Mouse (Mus musculus) midbrain, embryonic 16.5 days (tissue): Measurements from ENCODE around the gene Gm12166. TPM values are rescaled to one million over a fixed set of nuclear protein-coding genes. Genes with fewer than 3 reads are reported as not detected.

ENCODE experiments used
- ATAC-seq: fragments of 200-750 bp; cut with Nextera tagmentation; 2 replicates; pipeline ENCODE4 v1.8.0; 2017; ENCODE audit warnings: moderate TSS enrichment
- H3K27ac ChIP-seq: fragments of 300-500 bp; sonication (generic); 2 replicates; pipeline ENCODE4 v1.5.1; 2014; ENCODE audit warnings: mild to moderate bottlenecking, low read length, mixed read lengths
- H3K27me3 ChIP-seq: fragments of 300-500 bp; sonication (generic); 2 replicates; pipeline ENCODE4 v1.6.1; 2014; ENCODE audit warnings: low read depth, low read length, mixed read lengths; ENCODE audit not compliant: control insufficient read depth, insufficient read depth
- H3K36me3 ChIP-seq: fragments of 300-500 bp; sonication (generic); 2 replicates; pipeline ENCODE4 v1.6.1; 2014; ENCODE audit warnings: mild to moderate bottlenecking, low read length, moderate library complexity, mixed read lengths; ENCODE audit not compliant: control insufficient read depth, insufficient read depth
- H3K4me1 ChIP-seq: fragments of 300-500 bp; sonication (generic); 2 replicates; pipeline ENCODE4 v1.6.1; 2014; ENCODE audit warnings: mild to moderate bottlenecking, low read length, mixed read lengths; ENCODE audit not compliant: control insufficient read depth, insufficient read depth
- H3K4me2 ChIP-seq: fragments of 300-500 bp; sonication (generic); 2 replicates; pipeline ENCODE4 v1.6.1; 2014; ENCODE audit warnings: mild to moderate bottlenecking, low read length, mixed read lengths
- H3K4me3 ChIP-seq: fragments of 300-500 bp; sonication (generic); 2 replicates; pipeline ENCODE4 v1.5.1; 2014; ENCODE audit warnings: low read depth, mild to moderate bottlenecking, low read length, moderate library complexity, mixed read lengths
- H3K9ac ChIP-seq: fragments of 300-500 bp; sonication (generic); 2 replicates; pipeline ENCODE4 v1.6.1; 2014; ENCODE audit warnings: low read depth, low read length, mixed read lengths
- H3K9me3 ChIP-seq: fragments of 300-500 bp; sonication (generic); replicated peaks from 2 replicates; pipeline ENCODE4 v1.6.1; 2014; ENCODE audit warnings: mild to moderate bottlenecking, low read length, mixed read lengths; ENCODE audit not compliant: control insufficient read depth, poor library complexity, severe bottlenecking
- WGBS: fragments of 180-500 bp; shearing (Covaris S2); extraction: QIAGEN DNeasy Blood & Tissue Kit; methylation state at CpG from one replicate; pipeline ENCODE4 v1.1.7; 2014; 5-methylcytosine and 5-hydroxymethylcytosine counted together
- polyA plus RNA-seq: library from polyadenylated mRNA; unstranded; fragments of >200 nt; fragmentation: Nextera tagmentation; extraction: Ambion mirVana; gene quantifications from 2 replicates; pipeline ENCODE4 v1.2.1, GENCODE M21; 2015

The Gm12166 gene
- polyA plus RNA-seq, 1 experiment from 2014 or later, result 4.7 TPM

DNA sequence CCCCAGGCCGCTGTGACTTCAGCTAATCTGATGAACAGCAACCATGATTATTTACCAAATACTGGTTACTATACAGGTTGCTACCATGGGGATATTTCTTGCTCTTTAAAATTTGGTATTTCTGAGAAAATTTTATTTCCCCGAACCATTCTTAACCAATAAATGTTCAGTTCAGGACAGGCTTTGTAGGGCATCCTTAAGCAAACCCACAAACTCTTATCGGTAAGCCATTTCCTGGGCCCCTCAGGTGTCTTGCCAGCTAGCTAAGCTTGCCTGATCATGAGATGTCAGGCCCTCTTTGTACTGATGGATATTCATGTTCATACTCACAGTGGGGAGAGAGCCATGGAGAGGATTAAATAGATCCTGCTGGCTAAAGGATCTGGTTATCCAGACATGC lies 34.3 kb upstream of the Gm12166 start:
- no peak for ATAC-seq
- H3K9ac ChIP-seq, result no peak overlapping the region
- 0 out of 2 replicates have a peak, but pooled peaks cover 2% of the 10 kb centered on the region for H3K4me1 ChIP-seq
- H3K9me3 ChIP-seq, result no peaks in the 10 kb centered on the region
- H3K27me3 ChIP-seq, result no peaks in the 10 kb centered on the region
- no peak overlapping the region for H3K27ac ChIP-seq
- H3K4me3 ChIP-seq, result no peak overlapping the region
- H3K36me3 ChIP-seq, result no peaks in the 10 kb centered on the region
- H3K4me2 ChIP-seq, result no peak overlapping the region
- WGBS, result 83% methylated on average over 3 of the region's 3 CpGs

DNA sequence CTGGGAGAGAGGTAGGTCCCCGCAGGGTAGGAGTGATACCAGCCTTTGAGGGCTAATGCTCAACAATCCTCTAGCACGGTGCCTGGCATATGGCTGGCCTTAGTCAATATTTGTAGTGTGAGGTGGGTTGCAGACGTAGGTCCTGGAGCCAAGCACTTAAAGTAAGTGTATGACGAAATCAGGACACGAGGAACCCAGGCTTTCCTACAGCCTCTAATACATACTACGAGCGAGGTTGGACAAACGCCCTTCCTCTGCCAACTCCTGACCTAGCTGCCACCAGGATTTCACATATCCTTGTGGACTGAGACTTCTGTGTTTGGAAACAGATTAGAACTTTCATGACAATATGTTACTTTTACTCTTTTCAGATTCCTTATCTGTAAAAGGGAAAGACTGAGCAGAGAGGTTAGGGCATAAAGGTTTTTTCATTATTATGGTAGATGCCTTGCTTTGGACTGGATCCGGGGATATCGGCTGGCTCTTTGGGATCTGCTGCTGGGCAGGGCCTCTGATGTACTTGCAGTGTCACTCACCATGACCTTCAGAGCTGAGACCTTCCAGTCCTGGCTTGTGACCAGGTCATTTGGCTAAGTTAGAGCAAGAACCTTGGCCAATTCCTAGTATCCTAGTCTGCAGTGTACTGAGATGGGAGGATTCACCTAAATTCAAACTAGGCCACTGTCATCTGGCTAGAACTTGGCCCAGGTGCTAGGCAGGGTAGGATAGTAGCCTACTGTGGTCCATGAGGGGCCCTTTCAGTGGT lies 33.5 kb upstream of the Gm12166 start:
- Histone ChIP-seq H3K27me3 (no peaks in the 10 kb centered on the region), H3K4me2 (no peak overlapping the region), H3K36me3 (no peaks in the 10 kb centered on the region), H3K9ac (no peak overlapping the region), H3K4me3 (no peak overlapping the region), H3K9me3 (no peaks in the 10 kb centered on the region), H3K27ac (no peak overlapping the region), H3K4me1 (no peaks in the 10 kb centered on the region)
- WGBS, result 97% methylated on average over 10 of the region's 10 CpGs
- no peak for ATAC-seq

DNA sequence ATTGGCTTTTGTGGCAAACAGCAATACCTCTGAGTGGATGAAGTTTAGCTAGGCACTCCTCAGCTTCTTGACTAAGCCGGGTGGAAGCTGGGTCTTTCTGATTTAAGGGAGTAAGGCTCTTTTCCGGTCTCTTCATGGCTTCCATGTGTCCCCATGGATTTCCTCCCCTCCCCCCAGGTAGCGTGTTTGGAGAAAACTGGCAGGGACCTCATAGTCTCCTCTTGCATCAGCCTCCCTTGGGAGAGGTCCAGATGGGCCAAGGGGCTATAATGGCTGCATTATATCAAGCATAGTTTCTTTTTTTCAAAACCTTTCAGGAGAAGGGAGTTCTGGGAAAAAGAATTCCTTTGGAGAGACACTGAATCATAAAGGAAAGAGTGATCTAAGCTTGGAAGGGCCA lies 32.4 kb upstream of the Gm12166 start:
- Histone ChIP-seq H3K36me3 (no peaks in the 10 kb centered on the region), H3K9me3 (no peaks in the 10 kb centered on the region), H3K9ac (no peak overlapping the region), H3K4me2 (no peak overlapping the region), H3K27me3 (no peaks in the 10 kb centered on the region), H3K4me3 (no peak overlapping the region), H3K27ac (no peak overlapping the region), H3K4me1 (no peaks in the 10 kb centered on the region)
- ATAC-seq, result no peak
- 87% methylated on average over 3 of the region's 3 CpGs for WGBS

DNA sequence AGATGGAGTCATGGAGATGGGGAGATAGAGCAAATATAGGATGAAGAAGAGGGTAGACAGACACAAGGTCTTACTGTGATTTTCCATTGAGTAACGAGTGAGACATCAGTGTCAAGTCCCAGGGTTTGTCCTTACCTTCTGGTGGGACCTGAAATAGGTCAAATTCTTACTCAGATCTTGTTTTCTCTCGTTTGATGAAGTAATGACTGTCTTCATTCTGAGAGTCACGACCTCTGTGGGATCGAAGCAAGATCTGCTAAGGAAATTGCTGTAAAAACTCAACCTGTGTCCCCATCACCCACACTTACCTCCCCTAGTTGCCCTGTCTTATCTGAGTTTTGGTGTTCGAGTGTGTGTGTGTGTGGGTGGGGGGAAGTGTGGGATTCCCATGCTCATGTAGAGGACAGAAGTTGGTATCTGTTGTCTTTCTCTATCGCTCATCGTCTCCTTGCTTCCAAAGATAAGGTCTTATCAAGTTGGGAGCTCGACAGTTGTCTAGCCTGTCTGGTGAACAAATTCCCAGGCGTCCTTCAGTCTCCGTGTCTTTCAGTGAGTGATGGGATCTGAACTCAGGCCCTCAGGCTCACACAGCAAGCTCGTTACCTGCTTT lies 31.8 kb upstream of the Gm12166 start:
- Histone ChIP-seq H3K4me2 (no peak overlapping the region), H3K9me3 (no peaks in the 10 kb centered on the region), H3K4me1 (no peaks in the 10 kb centered on the region), H3K27ac (no peak overlapping the region), H3K36me3 (no peaks in the 10 kb centered on the region), H3K27me3 (no peaks in the 10 kb centered on the region), H3K9ac (no peak overlapping the region), H3K4me3 (no peak overlapping the region)
- WGBS, result 93% methylated on average over 11 of the region's 11 CpGs
- no peak for ATAC-seq

DNA sequence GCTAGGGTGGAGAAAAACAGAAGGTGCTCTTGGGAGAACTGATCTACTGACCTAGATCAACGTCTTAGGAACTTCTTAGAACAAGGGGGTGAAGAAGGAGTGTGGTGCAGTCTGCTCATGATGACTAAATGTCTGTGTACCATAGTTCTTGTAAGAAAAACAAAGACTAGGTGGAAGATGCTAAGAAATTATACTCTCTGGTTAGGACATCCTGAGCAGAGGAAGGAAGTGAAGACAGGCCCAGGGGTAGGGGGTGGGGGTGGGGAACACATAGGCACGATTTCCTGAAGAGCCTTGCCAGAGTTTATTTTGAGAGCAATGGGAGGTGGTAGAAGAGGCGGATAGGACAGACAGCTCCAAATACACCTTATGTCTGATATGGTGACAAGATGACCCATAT lies 31.3 kb upstream of the Gm12166 start:
- Histone ChIP-seq H3K9me3 (no peaks in the 10 kb centered on the region), H3K27ac (no peak overlapping the region), H3K9ac (no peak overlapping the region), H3K4me1 (no peaks in the 10 kb centered on the region), H3K36me3 (no peaks in the 10 kb centered on the region), H3K27me3 (no peaks in the 10 kb centered on the region), H3K4me2 (no peak overlapping the region), H3K4me3 (no peak overlapping the region)
- 86% methylated on average over 3 of the region's 3 CpGs for WGBS
- ATAC-seq, result no peak

DNA sequence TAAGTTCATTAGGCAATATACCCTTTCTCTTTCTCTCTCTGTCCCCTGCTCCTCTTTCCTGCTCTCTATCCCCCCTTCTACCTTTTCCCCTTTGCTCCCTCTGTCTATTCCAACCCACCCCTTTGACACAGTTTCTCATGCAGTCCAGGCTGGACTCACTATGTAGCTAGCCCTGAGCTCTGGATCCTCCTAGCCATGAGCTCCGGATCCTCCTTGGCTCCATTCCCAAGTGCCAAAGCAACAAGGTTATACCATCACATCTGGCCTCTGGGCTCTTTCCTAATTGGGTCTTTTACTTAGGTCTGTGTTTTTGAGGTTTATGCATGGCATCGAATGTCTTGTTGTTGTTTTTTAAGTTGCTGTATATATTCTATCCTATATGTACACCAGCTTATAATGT lies 29.0 kb upstream of the Gm12166 start:
- no peak overlapping the region for H3K4me2 ChIP-seq
- no peak overlapping the region for H3K4me3 ChIP-seq
- no peaks in the 10 kb centered on the region for H3K9me3 ChIP-seq
- H3K36me3 ChIP-seq, result peaks cover 13% of the 10 kb centered on the region
- H3K9ac ChIP-seq, result no peak overlapping the region
- no peaks in the 10 kb centered on the region for H3K27me3 ChIP-seq
- no peak overlapping the region for H3K27ac ChIP-seq
- H3K4me1 ChIP-seq, result no peaks in the 10 kb centered on the region
- 87% methylated on average over 2 of the region's 2 CpGs for whole genome bisulfite sequencing
- ATAC-seq, result no peak

DNA sequence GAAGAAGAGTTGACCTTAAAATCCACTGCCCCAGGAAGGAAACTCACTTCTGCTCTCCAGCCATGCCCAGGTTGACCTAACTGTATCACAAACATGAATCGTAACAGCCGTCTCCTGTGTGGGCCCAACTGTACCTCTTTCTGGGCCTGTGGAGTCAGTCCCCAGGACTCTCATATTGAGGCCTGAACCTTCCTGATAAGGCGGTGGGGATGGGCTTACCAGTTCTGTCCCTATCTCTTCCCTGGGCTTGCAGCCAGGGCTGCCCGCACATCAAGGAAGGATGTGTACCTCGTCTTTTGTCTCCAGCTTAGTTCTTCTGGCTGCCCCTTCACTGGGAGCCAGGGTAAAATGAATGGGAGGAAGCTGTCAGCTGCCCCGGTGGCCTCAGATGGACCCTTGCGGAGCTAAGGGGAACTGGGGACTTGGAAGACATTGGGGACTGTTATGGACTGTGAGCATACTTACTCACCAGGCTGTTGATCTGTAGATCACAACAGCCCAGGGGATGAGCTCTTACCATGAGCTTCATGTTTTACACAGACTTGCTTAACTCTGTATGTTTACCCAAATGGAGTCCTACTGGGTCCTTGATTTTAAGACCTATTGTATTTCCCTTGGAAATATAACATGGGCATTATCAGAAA lies 25.7 kb upstream of the Gm12166 start:
- WGBS, result 87% methylated on average over 7 of the region's 7 CpGs
- Histone ChIP-seq H3K27me3 (no peaks in the 10 kb centered on the region), H3K27ac (no peak overlapping the region), H3K36me3 (peaks cover 13% of the 10 kb centered on the region), H3K4me3 (no peak overlapping the region), H3K9ac (no peak overlapping the region), H3K4me2 (no peak overlapping the region), H3K9me3 (no peaks in the 10 kb centered on the region), H3K4me1 (peaks cover 5% of the 10 kb centered on the region; the same call in 1 of the 2 replicates)
- ATAC-seq, result no peak

DNA sequence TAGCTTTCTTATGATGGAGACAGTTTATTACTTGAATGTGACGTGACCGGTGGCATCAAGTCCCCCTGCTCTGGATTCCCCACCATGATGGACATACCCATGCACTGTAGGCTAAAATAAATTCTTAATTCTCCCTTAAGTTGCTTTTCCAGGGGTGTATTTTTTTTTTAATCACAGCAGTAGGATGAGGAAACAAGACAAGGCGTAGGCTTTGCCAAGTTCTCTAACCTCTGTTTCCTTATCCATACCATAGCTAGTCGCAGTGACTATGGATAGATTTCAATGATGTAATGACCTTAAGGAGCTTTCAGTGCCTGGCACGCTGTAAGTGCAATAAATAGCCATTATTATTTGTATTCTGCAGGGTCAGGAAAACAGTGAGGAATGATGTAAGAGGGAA lies 25.2 kb upstream of the Gm12166 start:
- peaks cover 6% of the 10 kb centered on the region; the same call in 1 of the 2 replicates for H3K4me1 ChIP-seq
- peaks cover 13% of the 10 kb centered on the region for H3K36me3 ChIP-seq
- H3K9ac ChIP-seq, result no peak overlapping the region
- no peak for ATAC-seq
- H3K4me2 ChIP-seq, result no peak overlapping the region
- no peak overlapping the region for H3K27ac ChIP-seq
- no peaks in the 10 kb centered on the region for H3K9me3 ChIP-seq
- no peak overlapping the region for H3K4me3 ChIP-seq
- WGBS, result 93% methylated on average over 5 of the region's 5 CpGs
- no peaks in the 10 kb centered on the region for H3K27me3 ChIP-seq
